Mouse (Mus musculus) brain, embryonic 14.5 days (tissue): ENCODE data around the gene Cul1.

ENCODE experiments used
- CTCF ChIP-seq: fragments of 200-500 bp; IDR thresholded peaks from 2 replicates; pipeline ENCODE4 v1.5.1; 2012; ENCODE audit warnings: inconsistent platforms, mild to moderate bottlenecking, moderate library complexity, borderline replicate concordance; ENCODE audit not compliant: insufficient read depth, insufficient read length; ENCODE audit errors: extremely low read depth
- POLR2A ChIP-seq: fragments of 200-500 bp; IDR thresholded peaks from 2 replicates; pipeline ENCODE4 v1.6.1; 2012; ENCODE audit warnings: mild to moderate bottlenecking, inconsistent platforms, borderline replicate concordance; ENCODE audit not compliant: poor library complexity, insufficient read depth, insufficient read length, severe bottlenecking; ENCODE audit errors: extremely low read depth

- TF ChIP-seq CTCF: no peak
- TF ChIP-seq POLR2A: no peak
Observed at GRCm38 (mm10) chr6:47412886-47413606, 40.2 kb upstream of the Cul1 start.
